Mouse (Mus musculus) heart, embryonic 12.5 days (tissue): ENCODE results near the gene Il25. TPM values are rescaled to one million over a fixed set of nuclear protein-coding genes. Genes with fewer than 3 reads are reported as not detected.
"Not testable (repeated sequence)": the region's sequence is repeated elsewhere in the genome, so short reads cannot be mapped to it uniquely, and the experiment has no call there.

Experiments used
- ATAC-seq: fragments of 200-750 bp; cut with Nextera tagmentation; 2 replicates; pipeline ENCODE4 v1.8.0; 2017; ENCODE audit warnings: moderate TSS enrichment, moderate library complexity; ENCODE audit not compliant: insufficient number of reproducible peaks, low FRiP score
- H3K27ac ChIP-seq: fragments of 300-500 bp; sonication (generic); 2 replicates; pipeline ENCODE4 v1.5.1; 2016; ENCODE audit warnings: mild to moderate bottlenecking, moderate library complexity; ENCODE audit not compliant: poor library complexity, severe bottlenecking
- H3K27me3 ChIP-seq: fragments of 300-500 bp; sonication (generic); replicated peaks from 2 replicates; pipeline ENCODE4 v1.6.1; 2016; ENCODE audit warnings: mild to moderate bottlenecking, moderate library complexity
- H3K36me3 ChIP-seq: fragments of 300-500 bp; sonication (generic); 2 replicates; pipeline ENCODE4 v1.6.1; 2016; ENCODE audit warnings: mild to moderate bottlenecking, moderate library complexity
- H3K4me1 ChIP-seq: fragments of 300-500 bp; sonication (generic); replicated peaks from 2 replicates; pipeline ENCODE4 v1.6.1; 2016; ENCODE audit warnings: mild to moderate bottlenecking
- H3K4me2 ChIP-seq: fragments of 300-500 bp; sonication (generic); 2 replicates; pipeline ENCODE4 v1.6.1; 2016; ENCODE audit warnings: mild to moderate bottlenecking, moderate library complexity
- H3K4me3 ChIP-seq: fragments of 300-500 bp; sonication (generic); 2 replicates; pipeline ENCODE4 v1.5.1; 2016; ENCODE audit warnings: mild to moderate bottlenecking
- H3K9ac ChIP-seq: fragments of 300-500 bp; sonication (generic); 2 replicates; pipeline ENCODE4 v1.6.1; 2016; ENCODE audit warnings: mild to moderate bottlenecking, moderate library complexity
- H3K9me3 ChIP-seq: fragments of 300-500 bp; sonication (generic); replicated peaks from 2 replicates; pipeline ENCODE4 v1.6.1; 2016; ENCODE audit warnings: mild to moderate bottlenecking, moderate library complexity
- WGBS: fragments of 180-500 bp; shearing (Covaris S2); methylation state at CpG from one replicate; pipeline ENCODE4 v1.1.7; 2016; 5-methylcytosine and 5-hydroxymethylcytosine counted together
- polyA plus RNA-seq: library from polyadenylated mRNA; unstranded; fragments of >200 nt; fragmentation: Nextera tagmentation; extraction: Ambion mirVana; gene quantifications from 2 replicates; pipeline ENCODE4 v1.2.1, GENCODE M21; 2016

Il25 gene
- polyA plus RNA-seq, 1 experiment from 2014 or later: not detected

GRCm38 (mm10) chr14:54942479-54942878 is 10.0 kb downstream of the Il25 start:
- peaks cover 66% of the 10 kb centered on the region for H3K36me3 ChIP-seq
- H3K9ac ChIP-seq: no peak overlapping the region
- no peaks in the 10 kb centered on the region for H3K9me3 ChIP-seq
- 0 out of 2 replicates have a peak, but pooled peaks cover 3% of the 10 kb centered on the region for H3K27me3 ChIP-seq
- H3K4me2 ChIP-seq: no peak overlapping the region
- WGBS: 76% methylated on average over 8 of the region's 8 CpGs
- peaks cover 15% of the 10 kb centered on the region for H3K4me1 ChIP-seq
- no peak overlapping the region for H3K27ac ChIP-seq
- ATAC-seq: no peak
- H3K4me3 ChIP-seq: no peak overlapping the region

- WGBS: 86% methylated on average over 7 of the region's 7 CpGs
- peaks cover 81% of the 10 kb centered on the region for H3K36me3 ChIP-seq
- H3K4me1 ChIP-seq: peaks cover 26% of the 10 kb centered on the region
- no peaks in the 10 kb centered on the region for H3K9me3 ChIP-seq
- no peak overlapping the region; the same call in 1 of the 2 replicates for H3K27ac ChIP-seq
- no peaks in the 10 kb centered on the region for H3K27me3 ChIP-seq
- ATAC-seq: no peak
- H3K4me3 ChIP-seq: no peak overlapping the region
- H3K9ac ChIP-seq: no peak overlapping the region
- H3K4me2 ChIP-seq: no peak overlapping the region
Measured at GRCm38 (mm10) chr14:54943971-54944370, 11.5 kb downstream of the Il25 start.

GRCm38 (mm10) chr14:54944939-54945338 is 12.4 kb downstream of the Il25 start:
- Histone ChIP-seq H3K36me3 (peaks cover 90% of the 10 kb centered on the region), H3K9ac (no peak overlapping the region), H3K4me1 (peaks cover 35% of the 10 kb centered on the region), H3K9me3 (no peaks in the 10 kb centered on the region), H3K4me3 (no peak overlapping the region), H3K27me3 (peaks cover 6% of the 10 kb centered on the region), H3K27ac (no peak overlapping the region), H3K4me2 (no peak overlapping the region)
- WGBS: 45% methylated on average over 2 of the region's 2 CpGs
- no peak for ATAC-seq

GRCm38 (mm10) chr14:54945975-54946704 is 13.6 kb downstream of the Il25 start:
- H3K9ac ChIP-seq: no peak overlapping the region
- 42% methylated on average over 19 of the region's 19 CpGs for WGBS
- H3K4me1 ChIP-seq: peaks cover 37% of the 10 kb centered on the region
- H3K9me3 ChIP-seq: no peaks in the 10 kb centered on the region
- no peak for ATAC-seq
- no peak overlapping the region for H3K4me2 ChIP-seq
- peaks cover 8% of the 10 kb centered on the region for H3K27me3 ChIP-seq
- no peak overlapping the region for H3K4me3 ChIP-seq
- peak overlapping the region; percentile 18; the same call in 1 of the 2 replicates for H3K27ac ChIP-seq
- H3K36me3 ChIP-seq: peaks cover 96% of the 10 kb centered on the region

GRCm38 (mm10) chr14:54947008-54947407 is 14.5 kb downstream of the Il25 start:
- H3K9ac ChIP-seq: peak overlapping the region; percentile 45; the same call in 1 of the 2 replicates
- H3K4me1 ChIP-seq: peaks cover 33% of the 10 kb centered on the region
- H3K27ac ChIP-seq: 0 out of 2 replicates have a peak overlapping the region, but pooled peaks have one; percentile 13
- not testable (repeated sequence) for H3K4me3 ChIP-seq, ATAC-seq, H3K9me3 ChIP-seq, H3K4me2 ChIP-seq, H3K27me3 ChIP-seq
- WGBS: 82% methylated on average over 11 of the region's 11 CpGs
- peaks cover 96% of the 10 kb centered on the region for H3K36me3 ChIP-seq

GRCm38 (mm10) chr14:54948781-54949180 is 16.3 kb downstream of the Il25 start:
- peak overlapping the region; percentile 57; the same call in 1 of the 2 replicates for H3K27ac ChIP-seq

GRCm38 (mm10) chr14:54950493-54950892 is 18.0 kb downstream of the Il25 start:
- Histone ChIP-seq H3K9me3 (no peaks in the 10 kb centered on the region), H3K27ac (peak overlapping the region; percentile 8; the same call in 1 of the 2 replicates)

More at GRCm38 (mm10) chr14:54948781-54949180, 16.3 kb downstream of the Il25 start:
- Histone ChIP-seq H3K9ac (0 out of 2 replicates have a peak overlapping the region, but pooled peaks have one; percentile 16), H3K4me1 (peaks cover 33% of the 10 kb centered on the region), H3K27me3 (peaks cover 8% of the 10 kb centered on the region), H3K36me3 (peaks cover 96% of the 10 kb centered on the region), H3K4me2 (no peak overlapping the region), H3K4me3 (no peak overlapping the region), H3K9me3 (no peaks in the 10 kb centered on the region)
- no peak for ATAC-seq
- 74% methylated on average over 9 of the region's 9 CpGs for WGBS

GRCm38 (mm10) chr14:54951587-54951986 is 19.1 kb downstream of the Il25 start:
- H3K4me2 ChIP-seq: no peak overlapping the region
- 74% methylated on average over 6 of the region's 6 CpGs for WGBS

More at GRCm38 (mm10) chr14:54950493-54950892, 18.0 kb downstream of the Il25 start:
- Histone ChIP-seq H3K4me1 (peaks cover 33% of the 10 kb centered on the region), H3K4me3 (no peak overlapping the region), H3K36me3 (peaks cover 91% of the 10 kb centered on the region), H3K4me2 (no peak overlapping the region), H3K27me3 (peaks cover 8% of the 10 kb centered on the region), H3K9ac (no peak overlapping the region)
- ATAC-seq: 0 out of 2 replicates have a peak, but pooled peaks have one; percentile 5
- WGBS: 49% methylated on average over 12 of the region's 12 CpGs

GRCm38 (mm10) chr14:54953664-54954206 is 21.2 kb downstream of the Il25 start:
- Histone ChIP-seq H3K4me1 (peaks cover 27% of the 10 kb centered on the region), H3K4me3 (no peak overlapping the region), H3K27me3 (peaks cover 8% of the 10 kb centered on the region), H3K9me3 (no peaks in the 10 kb centered on the region), H3K9ac (no peak overlapping the region), H3K36me3 (peaks cover 90% of the 10 kb centered on the region), H3K27ac (peak overlapping the region; percentile 15; the same call in 1 of the 2 replicates), H3K4me2 (no peak overlapping the region)
- no peak for ATAC-seq
- 74% methylated on average over 8 of the region's 8 CpGs for WGBS

More at GRCm38 (mm10) chr14:54951587-54951986, 19.1 kb downstream of the Il25 start:
- peak overlapping the region; percentile 13; the same call in 1 of the 2 replicates for H3K27ac ChIP-seq
- no peak for ATAC-seq
- peaks cover 89% of the 10 kb centered on the region for H3K36me3 ChIP-seq
- peaks cover 33% of the 10 kb centered on the region for H3K4me1 ChIP-seq
- H3K9ac ChIP-seq: no peak overlapping the region
- H3K4me3 ChIP-seq: no peak overlapping the region
- peaks cover 8% of the 10 kb centered on the region for H3K27me3 ChIP-seq
- H3K9me3 ChIP-seq: no peaks in the 10 kb centered on the region

GRCm38 (mm10) chr14:54954474-54954873 is 22.0 kb downstream of the Il25 start:
- H3K36me3 ChIP-seq: peaks cover 90% of the 10 kb centered on the region
- 65% methylated on average over 3 of the region's 3 CpGs for WGBS
- no peak overlapping the region for H3K9ac ChIP-seq
- H3K27me3 ChIP-seq: peaks cover 6% of the 10 kb centered on the region
- H3K27ac ChIP-seq: 0 out of 2 replicates have a peak overlapping the region, but pooled peaks have one; percentile 15
- peaks cover 24% of the 10 kb centered on the region for H3K4me1 ChIP-seq
- H3K4me3 ChIP-seq: no peak overlapping the region
- no peak overlapping the region for H3K4me2 ChIP-seq
- no peaks in the 10 kb centered on the region for H3K9me3 ChIP-seq
- no peak for ATAC-seq

GRCm38 (mm10) chr14:54955481-54955880 is 23.0 kb downstream of the Il25 start:
- Histone ChIP-seq H3K4me3 (no peak overlapping the region), H3K4me1 (peaks cover 24% of the 10 kb centered on the region), H3K27ac (no peak overlapping the region), H3K9me3 (no peaks in the 10 kb centered on the region), H3K4me2 (no peak overlapping the region), H3K9ac (no peak overlapping the region), H3K27me3 (no peaks in the 10 kb centered on the region), H3K36me3 (peaks cover 90% of the 10 kb centered on the region)
- WGBS: 63% methylated on average over 3 of the region's 3 CpGs
- ATAC-seq: no peak
